ENCODE assay signal across 26 mouse cellular contexts in the genomic region with DNA sequence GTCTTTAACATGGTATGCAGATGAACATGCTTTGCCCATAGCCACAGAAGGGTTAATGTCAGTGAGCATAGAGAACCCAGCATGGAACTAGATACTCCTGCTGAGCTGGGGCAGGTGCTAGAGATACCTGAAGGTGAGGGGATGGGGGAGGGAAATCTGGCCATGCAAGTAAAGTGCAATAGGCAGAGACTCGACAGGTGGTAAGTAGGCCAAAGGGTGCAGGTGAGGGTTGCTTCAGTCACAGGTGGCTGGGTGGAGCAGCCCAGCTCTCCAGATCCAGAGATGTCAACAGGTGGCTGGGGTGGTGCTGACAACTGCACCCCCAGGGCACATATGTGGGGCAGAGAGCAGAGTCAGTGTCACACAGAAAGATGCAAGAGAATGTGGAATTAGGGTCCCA.
"Had no signal": no experiment of that assay in that cellular context is flagged by ENCODE, and none has a peak within 500 bp of the region (broad histone marks: within the 10 kb centered on the region; RNA-seq: fewer than 3 reads in every experiment).

No protein-coding gene starts in this region.

- H3K4me1 ChIP-seq: heart, embryonic 12.5 days; hindbrain, embryonic 12.5 days; liver, embryonic 13.5 days; liver, embryonic 15.5 days had no signal

- H3K4me3 ChIP-seq: heart, embryonic 10.5 days; heart, embryonic 12.5 days; hindbrain, embryonic 10.5 days; hindbrain, embryonic 12.5 days; kidney, embryonic 15.5 days; limb, embryonic 13.5 days; limb, embryonic 15.5 days; liver, embryonic 13.5 days; liver, embryonic 15.5 days had no signal

- ATAC-seq: hindbrain, embryonic 16.5 days; inflammation-experienced regulatory T-cells, adult 6 months had no signal

- H3K36me3 ChIP-seq: heart, embryonic 10.5 days; heart, embryonic 12.5 days; hindbrain, embryonic 10.5 days; hindbrain, embryonic 12.5 days; kidney, embryonic 15.5 days; limb, embryonic 13.5 days; limb, embryonic 15.5 days; liver, embryonic 13.5 days; liver, embryonic 15.5 days had no signal

- H3K9ac ChIP-seq: heart, embryonic 12.5 days; hindbrain, embryonic 12.5 days; hindbrain, embryonic 14.5 days; kidney, embryonic 15.5 days; limb, embryonic 13.5 days; limb, embryonic 15.5 days; liver, embryonic 13.5 days; liver, embryonic 15.5 days had no signal

- H3K27ac ChIP-seq: heart, embryonic 10.5 days; hindbrain, embryonic 10.5 days; hindbrain, embryonic 12.5 days; hindbrain, embryonic 14.5 days; kidney, embryonic 15.5 days; kidney, postnatal 0 days; limb, embryonic 13.5 days; limb, embryonic 15.5 days; liver, embryonic 13.5 days; liver, embryonic 15.5 days had no signal

- H3K27me3 ChIP-seq: heart, embryonic 12.5 days; hindbrain, embryonic 12.5 days; kidney, embryonic 15.5 days; limb, embryonic 13.5 days; limb, embryonic 15.5 days; liver, embryonic 13.5 days had no signal

- DNase-seq: gastrocnemius, postnatal 14 days; gastrocnemius, postnatal 36 days; heart, adult 18-20 months; heart, postnatal 10 days; heart, postnatal 4 days; kidney, adult 11 months; kidney, adult 2 months; kidney, adult 9 months; kidney, postnatal 14 days; kidney, postnatal 36 days; layer of hippocampus, adult 9-11 months; layer of hippocampus, postnatal 36 days; left cerebral cortex, postnatal 4 days; liver, embryonic 13.5 days had no signal

- H3K9me3 ChIP-seq: heart, embryonic 10.5 days; heart, embryonic 12.5 days; hindbrain, embryonic 10.5 days; hindbrain, embryonic 12.5 days; kidney, embryonic 15.5 days; limb, embryonic 13.5 days; limb, embryonic 15.5 days; liver, embryonic 13.5 days; liver, embryonic 15.5 days had no signal

- H3K4me2 ChIP-seq: heart, embryonic 12.5 days; hindbrain, embryonic 12.5 days; hindbrain, embryonic 14.5 days; kidney, embryonic 15.5 days; limb, embryonic 13.5 days; limb, embryonic 15.5 days; liver, embryonic 13.5 days; liver, embryonic 15.5 days had no signal
